Mouse (Mus musculus) myocyte (in vitro differentiated cells): ENCODE measurements around the gene Otop1. TPM values are rescaled to one million over a fixed set of nuclear protein-coding genes. Genes with fewer than 3 reads are reported as not detected.
A peak's percentile ranks its signal among the peaks of the same experiment; 100 is the strongest.

Source experiments
- H3K27me3 ChIP-seq: one replicate; pipeline ENCODE4 v1.6.1; 2011; ENCODE audit not compliant: control insufficient read depth, insufficient read depth, insufficient read length
- H3K36me3 ChIP-seq: one replicate; pipeline ENCODE4 v1.6.1; 2011; ENCODE audit not compliant: control insufficient read depth, insufficient read depth
- H3K4me2 ChIP-seq: one replicate; pipeline ENCODE4 v1.6.1; 2011; ENCODE audit warnings: low read depth, control low read depth
- H3K4me3 ChIP-seq: one replicate; pipeline ENCODE4 v1.5.1; 2011; ENCODE audit warnings: mild to moderate bottlenecking, control low read depth, moderate library complexity
- H3K79me2 ChIP-seq: one replicate; pipeline ENCODE4 v1.6.1; 2011; ENCODE audit not compliant: control insufficient read depth, insufficient read depth
- H3ac ChIP-seq: one replicate; pipeline ENCODE4 v1.6.1; 2011; ENCODE audit not compliant: control insufficient read depth, insufficient read length
- CEBPB ChIP-seq: IDR thresholded peaks from 2 replicates; pipeline ENCODE4 v1.6.1; 2011; ENCODE audit warnings: mild to moderate bottlenecking, moderate library complexity; ENCODE audit not compliant: poor library complexity, insufficient read depth, severe bottlenecking
- E2F4 ChIP-seq: IDR thresholded peaks from one replicate; pipeline ENCODE4 v1.6.1; 2011; ENCODE audit warnings: mild to moderate bottlenecking, control low read depth, moderate library complexity; ENCODE audit not compliant: insufficient read depth
- MAX ChIP-seq: IDR thresholded peaks from one replicate; pipeline ENCODE4 v1.6.1; 2011; ENCODE audit warnings: low read depth, mild to moderate bottlenecking, control low read depth
- MYOD1 ChIP-seq, 3 experiments: IDR thresholded peaks; one replicate each; pipeline ENCODE4 v1.6.1; 2011; ENCODE audit warnings: control low read depth in 2 of 3, low read depth in 2 of 3, mild to moderate bottlenecking in 2 of 3, moderate library complexity in 1 of 3; ENCODE audit not compliant: insufficient read length in 2 of 3, control insufficient read depth in 1 of 3
- MYOG ChIP-seq, 3 experiments: IDR thresholded peaks; one replicate each; pipeline ENCODE4 v1.6.1; 2011; ENCODE audit warnings: control low read depth in 2 of 3, low read depth in 2 of 3, mild to moderate bottlenecking in 2 of 3; ENCODE audit not compliant: insufficient read length in 2 of 3, control insufficient read depth in 1 of 3, insufficient read depth in 1 of 3
- POLR2A ChIP-seq: IDR thresholded peaks from one replicate; pipeline ENCODE4 v1.6.1; 2011; ENCODE audit warnings: low read depth, mild to moderate bottlenecking, control low read depth, moderate library complexity; ENCODE audit not compliant: insufficient read length
- POLR2AphosphoS2 ChIP-seq: IDR thresholded peaks from one replicate; pipeline ENCODE4 v1.6.1; 2011; ENCODE audit warnings: low read depth, control low read depth; ENCODE audit not compliant: insufficient read length
- REST ChIP-seq: IDR thresholded peaks from one replicate; pipeline ENCODE4 v1.6.1; 2011; ENCODE audit warnings: mild to moderate bottlenecking, control low read depth, moderate library complexity; ENCODE audit not compliant: insufficient read depth, insufficient read length
- SRF ChIP-seq: IDR thresholded peaks from one replicate; pipeline ENCODE4 v1.6.1; 2011; ENCODE audit warnings: low read depth; ENCODE audit not compliant: control insufficient read depth, insufficient read length
- TCF12 ChIP-seq: IDR thresholded peaks from one replicate; pipeline ENCODE4 v1.6.1; 2011; ENCODE audit warnings: mild to moderate bottlenecking, control low read depth; ENCODE audit not compliant: poor library complexity, insufficient read depth, severe bottlenecking
- TCF3 ChIP-seq: IDR thresholded peaks from one replicate; pipeline ENCODE4 v1.6.1; 2011; ENCODE audit warnings: low read depth, control low read depth; ENCODE audit not compliant: insufficient read length
- USF1 ChIP-seq: IDR thresholded peaks from one replicate; pipeline ENCODE4 v1.6.1; 2011; ENCODE audit warnings: low read depth, mild to moderate bottlenecking, control low read depth, moderate library complexity
- polyA plus RNA-seq: library from polyadenylated mRNA; unstranded; fragments of >200 nt; fragmentation: generic; extraction: Trizol; gene quantifications from one replicate; pipeline ENCODE4 v1.2.1, GENCODE M21; 2012; ENCODE audit warnings: missing spikeins

Otop1 gene
- polyA plus RNA-seq, 1 experiment = 0.10 TPM

DNA sequence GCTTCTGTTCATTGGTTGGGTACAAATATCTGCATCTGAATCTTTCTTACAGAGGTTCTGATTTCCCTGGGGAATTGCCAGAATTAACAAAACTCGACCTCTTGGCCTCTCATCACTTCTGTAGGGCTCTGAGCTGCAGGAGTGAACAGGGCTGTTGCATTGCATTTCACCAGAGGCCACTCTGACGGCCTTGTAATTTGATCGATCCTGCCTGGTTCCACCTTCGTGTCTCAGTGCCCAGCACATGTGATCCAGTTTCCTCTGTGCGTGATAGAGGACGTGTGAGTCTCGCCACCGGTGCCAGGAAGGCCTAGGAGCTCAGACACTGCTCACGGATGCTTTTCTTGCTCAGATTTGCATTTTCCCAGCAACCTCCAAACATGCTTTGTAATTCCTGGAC lies 10.0 kb downstream of the Otop1 start:
- no peak overlapping the region for H3ac ChIP-seq
- no peaks in the 10 kb centered on the region for H3K27me3 ChIP-seq
- no peaks in the 10 kb centered on the region for H3K79me2 ChIP-seq
- H3K36me3 ChIP-seq = no peaks in the 10 kb centered on the region
- TF ChIP-seq USF1 = peak; percentile 48
- TF ChIP-seq TCF3 = no peak
- peak; percentile 84 for TF ChIP-seq CEBPB
- peak overlapping the region; percentile 20 for H3K4me2 ChIP-seq
- no peak overlapping the region for H3K4me3 ChIP-seq

DNA sequence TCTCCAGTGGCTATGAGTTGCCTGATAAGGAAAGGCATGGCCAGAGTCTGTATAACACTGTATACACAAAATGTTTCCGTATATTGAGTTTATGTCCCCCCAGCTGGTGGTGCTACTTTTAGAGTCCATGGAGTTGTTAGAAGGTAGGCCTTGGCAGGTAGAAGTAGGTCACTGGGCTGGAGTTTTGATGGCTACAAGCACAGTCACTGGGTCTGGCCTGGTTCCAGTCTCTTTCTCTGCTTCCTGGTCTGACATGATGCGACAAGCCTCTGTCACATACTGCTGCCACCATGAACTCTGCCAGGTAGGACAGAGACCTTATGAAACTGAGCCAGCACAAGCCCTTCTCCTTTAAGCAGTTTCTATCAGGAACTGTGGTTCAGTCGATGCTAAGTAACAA lies 12.7 kb downstream of the Otop1 start:
- no peak overlapping the region for H3ac ChIP-seq
- H3K36me3 ChIP-seq = no peaks in the 10 kb centered on the region
- no peaks in the 10 kb centered on the region for H3K79me2 ChIP-seq
- no peaks in the 10 kb centered on the region for H3K27me3 ChIP-seq
- no peak overlapping the region for H3K4me3 ChIP-seq
- no peak overlapping the region for H3K4me2 ChIP-seq
- TF ChIP-seq CEBPB (no peak), REST (no peak), MAX (no peak), TCF3 (no peak), TCF12 (no peak), POLR2AphosphoS2 (no peak), SRF (no peak), POLR2A (no peak), MYOD1 (IDR thresholded peaks at IDR 0.05; ENCODE audit: control insufficient read depth in 1 of 3, insufficient read length in 2 of 3, low read depth in 2 of 3) (no peak), USF1 (no peak), MYOG (IDR thresholded peaks at IDR 0.05; ENCODE audit: control insufficient read depth in 1 of 3, insufficient read depth in 1 of 3, insufficient read length in 2 of 3, low read depth in 2 of 3) (no peak), E2F4 (no peak)

GRCm38 (mm10) chr5:38301761-38302411 lies 26.1 kb downstream of the Otop1 start:
- H3K36me3 ChIP-seq = no peaks in the 10 kb centered on the region
- no peak overlapping the region for H3K4me3 ChIP-seq
- H3ac ChIP-seq = no peak overlapping the region
- TF ChIP-seq SRF (no peak), MYOD1 (IDR thresholded peaks at IDR 0.05; ENCODE audit: control insufficient read depth in 1 of 3, insufficient read length in 2 of 3, low read depth in 2 of 3) (peak in 2 of 3 experiments; percentile 63 to 76), TCF12 (peak; percentile 6), REST (no peak), MYOG (IDR thresholded peaks at IDR 0.05; ENCODE audit: control insufficient read depth in 1 of 3, insufficient read depth in 1 of 3, insufficient read length in 2 of 3, low read depth in 2 of 3) (no peak), POLR2A (no peak), USF1 (no peak)
- H3K27me3 ChIP-seq = no peaks in the 10 kb centered on the region
- peak overlapping the region; percentile 73 for H3K4me2 ChIP-seq
- no peaks in the 10 kb centered on the region for H3K79me2 ChIP-seq

GRCm38 (mm10) chr5:38302651-38303050 lies 26.9 kb downstream of the Otop1 start:
- Histone ChIP-seq H3K4me3 (no peak overlapping the region), H3K4me2 (peak overlapping the region; percentile 73), H3K27me3 (no peaks in the 10 kb centered on the region), H3K36me3 (no peaks in the 10 kb centered on the region), H3K79me2 (no peaks in the 10 kb centered on the region), H3ac (no peak overlapping the region)
- TF ChIP-seq MYOG (IDR thresholded peaks at IDR 0.05; ENCODE audit: control insufficient read depth in 1 of 3, insufficient read depth in 1 of 3, insufficient read length in 2 of 3, low read depth in 2 of 3) (peak in 1 of 3 experiments; percentile 18), SRF (no peak), MYOD1 (IDR thresholded peaks at IDR 0.05; ENCODE audit: control insufficient read depth in 1 of 3, insufficient read length in 2 of 3, low read depth in 2 of 3) (peak in 2 of 3 experiments; percentile 38 to 69), MAX (no peak), TCF12 (peak; percentile 7)

- Histone ChIP-seq H3K27me3 (no peaks in the 10 kb centered on the region), H3K36me3 (no peaks in the 10 kb centered on the region), H3K4me3 (no peak overlapping the region), H3ac (no peak overlapping the region), H3K79me2 (no peaks in the 10 kb centered on the region), H3K4me2 (no peak overlapping the region)
- no peak for TF ChIP-seq TCF12
- no peak for TF ChIP-seq TCF3
- TF ChIP-seq MYOD1 (IDR thresholded peaks at IDR 0.05; ENCODE audit: control insufficient read depth in 1 of 3, insufficient read length in 2 of 3, low read depth in 2 of 3) = no peak
- TF ChIP-seq POLR2AphosphoS2 = no peak
- TF ChIP-seq USF1 = no peak
- TF ChIP-seq SRF = no peak
- TF ChIP-seq REST = no peak
- TF ChIP-seq MAX = no peak
- TF ChIP-seq CEBPB = no peak
- TF ChIP-seq E2F4 = no peak
- TF ChIP-seq POLR2A = no peak
- no peak for TF ChIP-seq MYOG (IDR thresholded peaks at IDR 0.05; ENCODE audit: control insufficient read depth in 1 of 3, insufficient read depth in 1 of 3, insufficient read length in 2 of 3, low read depth in 2 of 3)
These were observed 29.5 kb downstream of the Otop1 start for GRCm38 (mm10) chr5:38305241-38305640.
